Comparison of ENCODE assay signal across 32 mouse cellular contexts in genomic region chr11:115878071-115878470, GRCm38 (mm10). TPM values are rescaled to one million over a fixed set of nuclear protein-coding genes. Genes with fewer than 3 reads are reported as not detected.
A peak's percentile ranks its signal among the peaks of the same experiment; 100 is the strongest.
DNase-seq lines count a peak whose midpoint lies in the region; ATAC-seq and TF ChIP-seq lines count a peak whose summit lies in the region.
"Had no signal": no experiment of that assay in that cellular context is flagged by ENCODE, and none has a peak within 500 bp of the region (broad histone marks: within the 10 kb centered on the region; RNA-seq: fewer than 3 reads in every experiment).

No protein-coding gene starts in this region.

- TF ChIP-seq CTCF in lung, postnatal 0 days (IDR thresholded peaks at IDR 0.05): no peak

- no peaks in the 10 kb centered on the region for H3K9me3 ChIP-seq in kidney, embryonic 16.5 days (ENCODE audit: low read length)
- H3K9me3 ChIP-seq in lung, postnatal 0 days (ENCODE audit: low read length): no peaks in the 10 kb centered on the region
- H3K9me3 ChIP-seq: embryonic facial prominence, embryonic 15.5 days; forebrain, embryonic 15.5 days; heart, embryonic 12.5 days; hindbrain, embryonic 10.5 days; midbrain, embryonic 10.5 days; neural tube, embryonic 13.5 days had no signal

- peaks cover 5% of the 10 kb centered on the region; the same call in 1 of the 2 replicates for H3K27me3 ChIP-seq in kidney, embryonic 16.5 days (ENCODE audit: insufficient read depth, low read length)
- H3K27me3 ChIP-seq in lung, postnatal 0 days (replicated peaks; ENCODE audit: insufficient read depth, low read length): no peaks in the 10 kb centered on the region
- H3K27me3 ChIP-seq: forebrain, embryonic 15.5 days had no signal

- no peak overlapping the region for H3K9ac ChIP-seq in kidney, embryonic 16.5 days (replicated peaks; ENCODE audit: low read length)
- H3K9ac ChIP-seq in lung, postnatal 0 days (replicated peaks; ENCODE audit: low read depth): no peak overlapping the region
- H3K9ac ChIP-seq: embryonic facial prominence, embryonic 15.5 days; forebrain, embryonic 15.5 days; heart, embryonic 12.5 days; neural tube, embryonic 13.5 days had no signal

- H3K4me3 ChIP-seq in kidney, embryonic 16.5 days (ENCODE audit: low read length): 0 out of 2 replicates have a peak overlapping the region, but pooled peaks have one; percentile 1
- H3K4me3 ChIP-seq in lung, postnatal 0 days (ENCODE audit: low read depth, low read length): no peak overlapping the region
- H3K4me3 ChIP-seq: embryonic facial prominence, embryonic 15.5 days; forebrain, embryonic 15.5 days; heart, embryonic 12.5 days; hindbrain, embryonic 10.5 days; layer of hippocampus, adult 2 months; midbrain, embryonic 10.5 days; myocyte; neural tube, embryonic 13.5 days had no signal

- DNase-seq in kidney, adult 18-20 months: peak; percentile 58
- peak; percentile 24 to 38 for DNase-seq in kidney, postnatal 4 days
- DNase-seq in spleen, postnatal 10 days (ENCODE audit: low spot score in 2 of 2): no peak
- DNase-seq in lung, postnatal 0 days (ENCODE audit: low spot score): no peak
- DNase-seq in layer of hippocampus, adult 9-11 months: no peak
- DNase-seq in gastrocnemius, adult 8-10 months (ENCODE audit: low spot score in 2 of 2): no peak
- DNase-seq: adrenal gland, postnatal 14 days; cerebellum, adult 2 months; cerebellum, postnatal 36 days; gastrocnemius, postnatal 25 days; heart, adult 18-20 months; heart, postnatal 10 days; layer of hippocampus, postnatal 36 days; right cerebral cortex, adult 18-20 months; right cerebral cortex, postnatal 4 days; thymus, postnatal 14 days had no signal

- no peak overlapping the region for H3K27ac ChIP-seq in kidney, embryonic 16.5 days (ENCODE audit: low read length)
- no peak overlapping the region for H3K27ac ChIP-seq in lung, postnatal 0 days (ENCODE audit: low read length)
- H3K27ac ChIP-seq: embryonic facial prominence, embryonic 15.5 days; forebrain, embryonic 15.5 days; hindbrain, embryonic 10.5 days; hindbrain, postnatal 0 days; layer of hippocampus, adult 2 months; midbrain, embryonic 10.5 days; neural tube, embryonic 13.5 days had no signal

- WGBS in kidney, embryonic 16.5 days: 74% methylated on average over 8 of the region's 8 CpGs
- 73% methylated on average over 8 of the region's 8 CpGs for WGBS in lung, postnatal 0 days

- H3K4me2 ChIP-seq in kidney, embryonic 16.5 days (replicated peaks; ENCODE audit: low read depth, low read length): peak overlapping the region; percentile 19; the same call in 1 of the 2 replicates
- H3K4me2 ChIP-seq in lung, postnatal 0 days (replicated peaks; ENCODE audit: low read depth, low read length): no peak overlapping the region
- H3K4me2 ChIP-seq: embryonic facial prominence, embryonic 15.5 days; forebrain, embryonic 15.5 days; heart, embryonic 12.5 days; neural tube, embryonic 13.5 days had no signal

- no peak for ATAC-seq in kidney, embryonic 16.5 days (ENCODE audit: low FRiP score, low TSS enrichment)
- no peak for ATAC-seq in lung, postnatal 0 days
- ATAC-seq: activated CD4-positive, CD25-positive, alpha-beta regulatory T cell, adult 4 months; forebrain, embryonic 15.5 days; hindbrain, postnatal 0 days; midbrain, embryonic 16.5 days had no signal

- H3K4me1 ChIP-seq in kidney, embryonic 16.5 days (ENCODE audit: insufficient read depth, low read length): peaks cover 3% of the 10 kb centered on the region; the same call in 1 of the 2 replicates
- H3K4me1 ChIP-seq in lung, postnatal 0 days (ENCODE audit: insufficient read depth, low read depth, low read length): no peaks in the 10 kb centered on the region
- H3K4me1 ChIP-seq: embryonic facial prominence, embryonic 15.5 days; forebrain, embryonic 15.5 days had no signal

- no peaks in the 10 kb centered on the region for H3K36me3 ChIP-seq in kidney, embryonic 16.5 days (ENCODE audit: insufficient read depth, low read length)
- no peaks in the 10 kb centered on the region for H3K36me3 ChIP-seq in lung, postnatal 0 days (ENCODE audit: insufficient read depth, low read length)
- H3K36me3 ChIP-seq: embryonic facial prominence, embryonic 15.5 days; forebrain, embryonic 15.5 days; heart, embryonic 12.5 days; hindbrain, embryonic 10.5 days; midbrain, embryonic 10.5 days; neural tube, embryonic 13.5 days had no signal

- TF ChIP-seq EP300 in lung, postnatal 0 days (IDR thresholded peaks at IDR 0.05): no peak

RNA-seq across cellular contexts. Expression of gene Myo15b, which starts 19.9 kb away (rescaled TPM):
- 12.6 and 14.2 TPM in 2 replicates for polyA plus RNA-seq in kidney, embryonic 16.5 days (2015; fragmentation: Nextera tagmentation; extraction: Ambion mirVana)
- 0.57 and 0.68 TPM in 2 replicates for polyA plus RNA-seq in lung, postnatal 0 days (2015; fragmentation: Nextera tagmentation; extraction: Ambion mirVana)
- not detected for total RNA-seq in gastrocnemius, adult 8-10 months (2022)
- total RNA-seq: gastrocnemius, postnatal 25 days; heart, adult 18-20 months had no signal
- polyA plus RNA-seq: activated CD4-positive, CD25-positive, alpha-beta regulatory T cell, adult 4 months; C2C12; midbrain, embryonic 16.5 days had no signal

RNA-seq across cellular contexts. Expression of gene Smim5, which starts 21.7 kb away (rescaled TPM):
- 4.7 and 5.0 TPM in 2 replicates for polyA plus RNA-seq in kidney, embryonic 16.5 days (2015; fragmentation: Nextera tagmentation; extraction: Ambion mirVana)
- polyA plus RNA-seq in lung, postnatal 0 days (2015; fragmentation: Nextera tagmentation; extraction: Ambion mirVana): 25.8 and 27.6 TPM in 2 replicates
- under 1 TPM in 3 of 4 experiments, not detected in 1; 0.61 to 0.88 (median 0.72) TPM for total RNA-seq in gastrocnemius, adult 8-10 months (2022)
- total RNA-seq: liver, adult 2 months had no signal
- polyA plus RNA-seq: testis, adult 2 months had no signal

RNA-seq across cellular contexts. Expression of gene Smim6, which starts 33.7 kb away (rescaled TPM):
- 11.8 and 12.8 TPM in 2 replicates for polyA plus RNA-seq in kidney, embryonic 16.5 days (2015; fragmentation: Nextera tagmentation; extraction: Ambion mirVana)
- 58.1 and 61.5 TPM in 2 replicates for polyA plus RNA-seq in lung, postnatal 0 days (2015; fragmentation: Nextera tagmentation; extraction: Ambion mirVana)
- not detected for total RNA-seq in gastrocnemius, adult 8-10 months (2022)
- total RNA-seq: adrenal gland, postnatal 14 days; gastrocnemius, postnatal 25 days; heart, adult 18-20 months; hindbrain, postnatal 0 days; layer of hippocampus, adult 2 months; layer of hippocampus, postnatal 36 days; left cerebral cortex, postnatal 10 days had no signal
- polyA plus RNA-seq: cerebellum, adult 2 months had no signal

RNA-seq across cellular contexts. Expression of gene Llgl2, which starts 54.2 kb away (rescaled TPM):
- polyA plus RNA-seq in kidney, embryonic 16.5 days (2015; fragmentation: Nextera tagmentation; extraction: Ambion mirVana): 58.3 and 64.5 TPM in 2 replicates
- polyA plus RNA-seq in lung, postnatal 0 days (2015; fragmentation: Nextera tagmentation; extraction: Ambion mirVana): 66.0 and 70.1 TPM in 2 replicates
- 10 to 100 TPM in 2 of 4 experiments, 1 to 10 TPM in 2; 6.6 to 20.8 (median 9.5) TPM for total RNA-seq in gastrocnemius, adult 8-10 months (2022)

RNA-seq across cellular contexts. Expression of gene Sap30bp, which starts 55.0 kb away (rescaled TPM):
- 35.9 and 38.9 TPM in 2 replicates for polyA plus RNA-seq in kidney, embryonic 16.5 days (2015; fragmentation: Nextera tagmentation; extraction: Ambion mirVana)
- polyA plus RNA-seq in lung, postnatal 0 days (2015; fragmentation: Nextera tagmentation; extraction: Ambion mirVana): 21.2 and 22.8 TPM in 2 replicates
- 10 to 100 TPM in 2 of 4 experiments, 1 to 10 TPM in 2; 7.7 to 15.7 (median 9.7) TPM for total RNA-seq in gastrocnemius, adult 8-10 months (2022)

Comparison
In these comparisons a context has a peak if more than half of its experiments do, and no peak if none do; other contexts are left out.
1. DNase-seq: peak in kidney, adult 18-20 months (single experiment) and kidney, postnatal 4 days (2 of 2); none in spleen, postnatal 10 days (0 of 2), lung, postnatal 0 days (single experiment), layer of hippocampus, adult 9-11 months (single experiment) and gastrocnemius, adult 8-10 months (0 of 2).